Mouse (Mus musculus): ENCODE data around the gene Slc34a1. TPM values are rescaled to one million over a fixed set of nuclear protein-coding genes. Genes with fewer than 3 reads are reported as not detected.

The Slc34a1 gene
- polyA plus RNA-seq, 1 experiment from 2014 or later, result 0.04 TPM

DNA sequence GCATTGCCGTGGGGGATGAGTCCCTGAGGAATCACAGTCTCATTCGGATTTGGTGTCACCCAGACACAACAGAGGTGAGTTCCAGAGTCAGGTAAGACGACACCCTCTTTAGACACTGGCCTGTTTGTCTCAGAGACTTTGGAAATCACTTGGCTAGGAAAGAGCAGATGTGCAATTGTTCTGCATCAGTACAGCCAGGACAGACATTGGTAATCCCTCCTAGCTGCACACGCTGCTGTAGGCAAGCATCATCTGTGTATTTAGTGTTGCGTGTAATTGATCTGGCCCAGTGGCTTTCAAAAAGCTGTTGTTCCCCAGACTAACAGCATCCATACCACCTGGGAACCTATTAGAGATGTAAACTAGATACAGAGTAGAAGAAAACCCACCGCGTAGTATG is 5.3 kb downstream of the Slc34a1 start:
- Histone ChIP-seq H3K9ac (ENCODE audit: low read depth, low read length) (no peak overlapping the region), H3K27ac (ENCODE audit: low read depth, low read length) (no peak overlapping the region), H3K4me2 (replicated peaks; ENCODE audit: low read depth) (no peak overlapping the region), H3K27me3 (replicated peaks; ENCODE audit: control insufficient read depth, insufficient read depth, low read length) (peaks cover 9% of the 10 kb centered on the region; the same call in 1 of the 2 replicates), H3K9me3 (ENCODE audit: control insufficient read depth) (no peaks in the 10 kb centered on the region), H3K4me3 (ENCODE audit: low read depth, low read length) (no peak overlapping the region), H3K4me1 (replicated peaks; ENCODE audit: control insufficient read depth, insufficient read depth, low read length) (no peaks in the 10 kb centered on the region), H3K36me3 (ENCODE audit: control insufficient read depth, insufficient read depth) (no peaks in the 10 kb centered on the region)
- WGBS, result 71% methylated on average over 7 of the region's 7 CpGs
- TF ChIP-seq CTCF (IDR thresholded peaks at IDR 0.05; ENCODE audit: low read depth), result no peak
- ATAC-seq, result no peak

DNA sequence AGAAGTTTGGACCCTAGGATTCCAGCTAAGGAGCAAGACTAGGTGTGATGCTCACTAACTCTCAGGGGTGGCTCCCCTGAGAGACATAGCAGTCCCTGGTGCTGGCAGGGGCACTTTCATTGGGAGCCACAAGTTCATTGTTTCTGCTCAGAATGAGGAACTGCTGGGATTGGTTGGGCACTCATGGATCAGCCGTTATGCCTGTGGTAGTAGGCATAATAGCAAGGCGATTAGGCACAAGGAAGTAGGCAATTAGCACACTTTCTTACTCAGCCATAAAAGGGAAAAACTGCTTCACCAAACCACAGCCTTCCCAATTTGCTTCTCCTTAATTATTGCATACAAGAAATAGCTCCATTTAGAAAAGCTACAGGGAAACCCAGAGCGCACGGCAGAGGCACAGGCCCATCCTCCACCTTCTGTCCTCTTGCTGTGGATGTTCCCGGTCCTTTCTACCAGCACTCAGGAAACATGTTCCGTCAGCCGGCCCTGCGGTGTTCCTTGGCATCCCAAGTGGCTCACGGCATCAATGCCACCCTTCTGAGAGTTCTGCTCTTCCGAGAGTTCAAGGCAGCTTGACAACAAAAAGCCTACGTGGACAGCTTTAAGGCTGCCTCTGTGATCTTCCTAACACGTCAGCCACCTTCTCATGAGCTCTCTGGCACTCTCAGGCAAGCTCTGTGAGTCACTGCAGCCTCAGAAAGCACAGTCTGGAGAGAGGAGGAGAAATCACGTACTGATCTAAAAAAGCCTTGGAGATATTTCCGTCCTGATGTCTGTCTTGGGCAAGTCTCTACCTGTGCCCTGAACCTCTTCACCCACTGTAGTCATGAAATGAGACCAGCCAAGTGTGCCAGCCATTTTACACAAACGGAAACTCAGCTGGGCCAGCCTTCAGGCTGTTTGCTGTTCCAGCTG is 6.2 kb downstream of the Slc34a1 start:
- H3K27ac ChIP-seq (ENCODE audit: low read depth, low read length), result no peak overlapping the region
- peaks cover 9% of the 10 kb centered on the region; the same call in 1 of the 2 replicates for H3K27me3 ChIP-seq (replicated peaks; ENCODE audit: control insufficient read depth, insufficient read depth, low read length)
- no peaks in the 10 kb centered on the region for H3K36me3 ChIP-seq (ENCODE audit: control insufficient read depth, insufficient read depth)
- WGBS, result 73% methylated on average over 15 of the region's 15 CpGs
- no peak overlapping the region for H3K4me3 ChIP-seq (ENCODE audit: low read depth, low read length)
- no peak for ATAC-seq
- H3K9ac ChIP-seq (ENCODE audit: low read depth, low read length), result no peak overlapping the region
- H3K4me1 ChIP-seq (replicated peaks; ENCODE audit: control insufficient read depth, insufficient read depth, low read length), result no peaks in the 10 kb centered on the region
- H3K4me2 ChIP-seq (replicated peaks; ENCODE audit: low read depth), result no peak overlapping the region
- H3K9me3 ChIP-seq (ENCODE audit: control insufficient read depth), result no peaks in the 10 kb centered on the region
- no peak for TF ChIP-seq CTCF (IDR thresholded peaks at IDR 0.05; ENCODE audit: low read depth)

DNA sequence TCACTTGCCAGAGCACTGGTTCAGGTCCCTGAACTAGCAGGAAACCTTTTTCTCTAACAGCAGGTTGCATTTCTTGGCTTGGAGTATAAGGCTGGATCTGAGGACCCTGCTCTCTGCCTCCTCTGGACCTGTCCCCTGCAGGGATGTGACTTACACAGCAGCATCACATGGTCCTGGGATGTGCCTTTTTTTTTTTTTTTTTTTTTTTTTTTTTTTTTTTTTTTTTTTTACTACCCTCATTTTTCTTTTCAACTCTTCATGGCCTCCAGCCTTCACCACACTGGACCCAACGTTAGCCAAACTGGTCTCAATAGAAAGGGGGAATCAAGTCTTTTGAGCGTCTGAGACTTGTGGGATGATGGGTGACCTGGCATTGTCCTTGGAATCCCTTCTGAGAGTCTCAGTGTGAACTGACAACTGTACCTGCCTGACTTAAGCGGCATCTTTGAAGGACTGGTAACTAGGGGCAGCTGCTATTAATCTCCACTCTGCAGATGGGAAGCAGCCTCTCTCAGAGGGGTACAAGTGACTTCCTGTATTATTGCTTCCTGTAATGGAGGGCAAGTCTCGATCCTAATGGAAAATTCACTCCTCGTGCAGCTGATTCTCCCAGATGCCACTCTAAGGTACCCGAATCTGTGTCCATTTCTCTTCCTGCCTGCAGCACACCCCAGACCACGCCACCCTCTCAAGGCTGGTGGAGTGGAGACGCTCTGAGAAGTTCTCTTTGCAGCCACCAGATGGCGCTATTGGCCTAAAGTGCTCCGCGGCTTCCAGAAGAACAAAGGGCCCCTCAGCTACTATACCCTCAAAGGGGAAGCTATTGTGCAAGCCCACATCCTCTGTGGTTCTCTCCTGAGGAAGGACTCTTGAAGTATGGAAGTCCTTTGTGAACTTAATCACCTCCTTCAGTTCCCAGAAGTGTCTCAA is 7.1 kb downstream of the Slc34a1 start:
- peak; percentile 94 for TF ChIP-seq CTCF (IDR thresholded peaks at IDR 0.05; ENCODE audit: low read depth)
- H3K4me3 ChIP-seq (ENCODE audit: low read depth, low read length), result no peak overlapping the region
- no peaks in the 10 kb centered on the region for H3K9me3 ChIP-seq (ENCODE audit: control insufficient read depth)
- H3K36me3 ChIP-seq (ENCODE audit: control insufficient read depth, insufficient read depth), result no peaks in the 10 kb centered on the region
- H3K4me1 ChIP-seq (replicated peaks; ENCODE audit: control insufficient read depth, insufficient read depth, low read length), result no peaks in the 10 kb centered on the region
- H3K4me2 ChIP-seq (replicated peaks; ENCODE audit: low read depth), result peak overlapping the region; percentile 28
- 11% methylated on average over 11 of the region's 11 CpGs for WGBS
- no peak overlapping the region for H3K9ac ChIP-seq (ENCODE audit: low read depth, low read length)
- no peak; the same call in 1 of the 2 replicates for ATAC-seq
- H3K27me3 ChIP-seq (replicated peaks; ENCODE audit: control insufficient read depth, insufficient read depth, low read length), result peaks cover 9% of the 10 kb centered on the region; the same call in 1 of the 2 replicates
- H3K27ac ChIP-seq (ENCODE audit: low read depth, low read length), result no peak overlapping the region

DNA sequence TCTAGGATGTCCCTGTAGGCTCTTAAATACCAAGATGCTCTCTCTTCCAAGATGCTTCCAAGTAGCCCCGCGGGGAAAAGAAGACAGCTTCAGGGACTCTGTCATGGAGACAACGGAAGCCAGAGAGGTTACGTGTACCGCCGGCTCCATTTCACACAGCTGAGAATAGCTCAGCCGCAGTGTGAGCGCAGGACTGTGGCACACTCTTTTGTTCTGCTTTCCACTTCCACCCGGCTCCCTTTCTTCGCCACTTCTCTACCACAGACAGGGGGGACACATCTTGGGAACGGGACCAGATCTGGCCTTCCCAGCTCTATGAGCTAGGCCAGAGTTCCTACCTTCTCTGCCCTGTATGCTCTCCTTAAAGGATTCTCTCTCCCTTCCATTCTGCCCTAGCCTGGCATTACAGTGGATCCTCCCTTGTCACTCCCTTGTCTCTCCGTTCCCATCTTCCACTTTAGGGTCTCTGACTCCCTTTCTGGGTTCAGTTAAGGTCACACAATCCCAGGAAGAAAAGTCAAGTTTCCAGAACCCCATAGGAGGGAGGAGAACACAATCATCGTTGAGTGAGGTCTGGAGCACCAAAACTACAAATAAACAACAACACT is 7.9 kb downstream of the Slc34a1 start:
- WGBS, result 70% methylated on average over 13 of the region's 13 CpGs
- H3K9me3 ChIP-seq (ENCODE audit: control insufficient read depth), result no peaks in the 10 kb centered on the region

DNA sequence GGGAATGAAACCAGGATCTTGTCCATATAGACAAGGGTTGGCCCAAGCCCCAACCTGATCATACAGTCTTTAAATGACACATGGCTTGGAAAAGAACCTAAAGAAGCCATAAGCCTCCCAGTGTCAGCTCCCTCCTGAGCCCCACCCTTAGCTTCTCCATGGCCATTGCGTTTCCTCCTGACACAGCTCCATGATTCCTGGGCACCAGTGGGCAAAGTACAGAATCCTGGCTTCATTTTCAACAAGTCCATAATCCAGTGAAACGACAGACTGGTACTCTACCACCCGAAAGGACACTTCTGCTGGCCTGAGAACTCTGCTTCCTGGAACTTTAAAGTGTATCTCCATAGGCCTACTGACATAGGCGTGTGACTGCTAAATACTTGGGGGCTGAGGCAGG is 9.4 kb downstream of the Slc34a1 start:
- Histone ChIP-seq H3K27me3 (replicated peaks; ENCODE audit: control insufficient read depth, insufficient read depth, low read length) (peaks cover 9% of the 10 kb centered on the region; the same call in 1 of the 2 replicates), H3K9me3 (ENCODE audit: control insufficient read depth) (no peaks in the 10 kb centered on the region), H3K36me3 (ENCODE audit: control insufficient read depth, insufficient read depth) (no peaks in the 10 kb centered on the region), H3K4me1 (replicated peaks; ENCODE audit: control insufficient read depth, insufficient read depth, low read length) (no peaks in the 10 kb centered on the region), H3K4me3 (ENCODE audit: low read depth, low read length) (no peak overlapping the region), H3K4me2 (replicated peaks; ENCODE audit: low read depth) (no peak overlapping the region), H3K9ac (ENCODE audit: low read depth, low read length) (0 out of 2 replicates have a peak overlapping the region, but pooled peaks have one; percentile 4), H3K27ac (ENCODE audit: low read depth, low read length) (no peak overlapping the region)
- no peak for TF ChIP-seq CTCF (IDR thresholded peaks at IDR 0.05; ENCODE audit: low read depth)
- no peak for ATAC-seq
- WGBS, result 63% methylated on average over 4 of the region's 4 CpGs

More for the DNA sequence above, 7.9 kb downstream of the Slc34a1 start:
- H3K36me3 ChIP-seq (ENCODE audit: control insufficient read depth, insufficient read depth), result no peaks in the 10 kb centered on the region
- TF ChIP-seq CTCF (IDR thresholded peaks at IDR 0.05; ENCODE audit: low read depth), result no peak
- no peaks in the 10 kb centered on the region for H3K4me1 ChIP-seq (replicated peaks; ENCODE audit: control insufficient read depth, insufficient read depth, low read length)
- 0 out of 2 replicates have a peak overlapping the region, but pooled peaks have one; percentile 28 for H3K4me2 ChIP-seq (replicated peaks; ENCODE audit: low read depth)
- no peak for ATAC-seq
- no peak overlapping the region for H3K9ac ChIP-seq (ENCODE audit: low read depth, low read length)
- H3K4me3 ChIP-seq (ENCODE audit: low read depth, low read length), result no peak overlapping the region
- H3K27ac ChIP-seq (ENCODE audit: low read depth, low read length), result no peak overlapping the region
- H3K27me3 ChIP-seq (replicated peaks; ENCODE audit: control insufficient read depth, insufficient read depth, low read length), result peaks cover 9% of the 10 kb centered on the region; the same call in 1 of the 2 replicates

Data from intestine, postnatal 0 days (tissue).